Comparison of ENCODE assay signal across 20 mouse cellular contexts in genomic region chr9:99437781-99438565, GRCm38 (mm10). TPM values are rescaled to one million over a fixed set of nuclear protein-coding genes. Genes with fewer than 3 reads are reported as not detected.
DNase-seq lines count a peak whose midpoint lies in the region; ATAC-seq and TF ChIP-seq lines count a peak whose summit lies in the region.
"Had no signal": no experiment of that assay in that cellular context is flagged by ENCODE, and none has a peak within 500 bp of the region (broad histone marks: within the 10 kb centered on the region; RNA-seq: fewer than 3 reads in every experiment).

No protein-coding gene starts in this region.

- H3K4me3 ChIP-seq in gastrocnemius, adult 2 months: peak overlapping the region; percentile 91
- H3K4me3 ChIP-seq in intestine, embryonic 15.5 days (replicated peaks): 0 out of 2 replicates have a peak overlapping the region, but pooled peaks have one; percentile 76
- no peak overlapping the region for H3K4me3 ChIP-seq in intestine, postnatal 0 days (ENCODE audit: low read depth, low read length)
- no peak overlapping the region for H3K4me3 ChIP-seq in neural tube, embryonic 13.5 days

- no peak for DNase-seq in gastrocnemius, adult 2 months
- DNase-seq in gastrocnemius, postnatal 10 days: no peak
- DNase-seq in neural tube, embryonic 10.5 days (ENCODE audit: extremely low spot score, low spot score): no peak
- no peak for DNase-seq in right cerebral cortex, postnatal 14 days
- DNase-seq: adrenal gland, postnatal 36 days; cerebellum, adult 9-11 months; heart, postnatal 36 days; kidney, adult 9 months; kidney, postnatal 36 days; lung, adult 2 months; thymus, postnatal 36 days had no signal

- no peaks in the 10 kb centered on the region for H3K36me3 ChIP-seq in intestine, embryonic 15.5 days
- H3K36me3 ChIP-seq in intestine, postnatal 0 days (ENCODE audit: control insufficient read depth, insufficient read depth): no peaks in the 10 kb centered on the region
- H3K36me3 ChIP-seq in neural tube, embryonic 13.5 days: no peaks in the 10 kb centered on the region
- H3K36me3 ChIP-seq: forebrain, embryonic 12.5 days; neural tube, embryonic 12.5 days had no signal

- no peak for TF ChIP-seq CTCF in gastrocnemius, adult 2 months (IDR thresholded peaks at IDR 0.05)
- no peak for TF ChIP-seq CTCF in intestine, postnatal 0 days (IDR thresholded peaks at IDR 0.05; ENCODE audit: low read depth)

- peak overlapping the region; percentile 98; the same call in 1 of the 2 replicates for H3K27ac ChIP-seq in gastrocnemius, adult 2 months
- no peak overlapping the region for H3K27ac ChIP-seq in intestine, embryonic 15.5 days
- no peak overlapping the region for H3K27ac ChIP-seq in intestine, postnatal 0 days (ENCODE audit: low read depth, low read length)
- no peak overlapping the region for H3K27ac ChIP-seq in neural tube, embryonic 13.5 days (replicated peaks)
- H3K27ac ChIP-seq: forebrain, embryonic 12.5 days; neural tube, embryonic 12.5 days had no signal

- 0 out of 2 replicates have a peak, but pooled peaks cover 4% of the 10 kb centered on the region for H3K27me3 ChIP-seq in intestine, embryonic 15.5 days (replicated peaks)
- H3K27me3 ChIP-seq in intestine, postnatal 0 days (replicated peaks; ENCODE audit: control insufficient read depth, insufficient read depth, low read length): 0 out of 2 replicates have a peak, but pooled peaks cover 3% of the 10 kb centered on the region
- peaks cover 23% of the 10 kb centered on the region for H3K27me3 ChIP-seq in neural tube, embryonic 13.5 days

- H3K4me2 ChIP-seq in intestine, embryonic 15.5 days (replicated peaks): no peak overlapping the region
- H3K4me2 ChIP-seq in intestine, postnatal 0 days (replicated peaks; ENCODE audit: low read depth): no peak overlapping the region
- H3K4me2 ChIP-seq in neural tube, embryonic 13.5 days: peak overlapping the region; percentile 87; the same call in 1 of the 2 replicates

- no peaks in the 10 kb centered on the region for H3K9me3 ChIP-seq in intestine, embryonic 15.5 days
- H3K9me3 ChIP-seq in intestine, postnatal 0 days (ENCODE audit: control insufficient read depth): no peaks in the 10 kb centered on the region
- no peaks in the 10 kb centered on the region for H3K9me3 ChIP-seq in neural tube, embryonic 13.5 days
- H3K9me3 ChIP-seq: forebrain, embryonic 12.5 days; neural tube, embryonic 12.5 days had no signal

- peaks cover 16% of the 10 kb centered on the region for H3K4me1 ChIP-seq in intestine, embryonic 15.5 days (replicated peaks)
- H3K4me1 ChIP-seq in intestine, postnatal 0 days (replicated peaks; ENCODE audit: control insufficient read depth, insufficient read depth, low read length): no peaks in the 10 kb centered on the region
- peaks cover 41% of the 10 kb centered on the region for H3K4me1 ChIP-seq in neural tube, embryonic 13.5 days (replicated peaks)

- intact Hi-C loops in gastrocnemius, adult 2 months (cut with DNase I): loop anchor here (2.0 to 10.0 kb wide), 2 partner anchors 37 to 193 kb away; partner anchors contain the start of gene Cep70

- WGBS in intestine, embryonic 15.5 days: 75% methylated on average over 12 of the region's 12 CpGs
- WGBS in intestine, postnatal 0 days: 68% methylated on average over 12 of the region's 12 CpGs
- WGBS in neural tube, embryonic 13.5 days: 83% methylated on average over 12 of the region's 12 CpGs

- no peak for ATAC-seq in intestine, embryonic 15.5 days
- ATAC-seq in intestine, postnatal 0 days: no peak
- no peak for ATAC-seq in neural tube, embryonic 13.5 days (ENCODE audit: low read depth)
- ATAC-seq: midbrain, embryonic 16.5 days had no signal

- H3K9ac ChIP-seq in intestine, embryonic 15.5 days: no peak overlapping the region
- H3K9ac ChIP-seq in intestine, postnatal 0 days (ENCODE audit: low read depth, low read length): no peak overlapping the region
- no peak overlapping the region for H3K9ac ChIP-seq in neural tube, embryonic 13.5 days

RNA-seq across cellular contexts. Expression of gene Mras, which starts 0.8 kb away (rescaled TPM):
- total RNA-seq in gastrocnemius, adult 2 months (2021): 1 to 10 TPM; 5.0 to 5.7 TPM
- 10 to 100 TPM in 1 of 2 experiments, 1 to 10 TPM in 1; 9.7 to 10.6 TPM for total RNA-seq in gastrocnemius, postnatal 10 days (2021)
- polyA plus RNA-seq in intestine, embryonic 15.5 days (2015; fragmentation: Nextera tagmentation; extraction: Ambion mirVana): 11.0 and 12.5 TPM in 2 replicates
- polyA plus RNA-seq in intestine, postnatal 0 days (2015; fragmentation: Nextera tagmentation; extraction: Ambion mirVana): 7.6 and 9.5 TPM in 2 replicates
- polyA plus RNA-seq in neural tube, embryonic 13.5 days (2015; fragmentation: Nextera tagmentation; extraction: Ambion mirVana): 49.0 and 51.1 TPM in 2 replicates

RNA-seq across cellular contexts. Expression of gene Nme9, which starts 13.3 kb away (rescaled TPM):
- total RNA-seq in gastrocnemius, adult 2 months (2021): not detected
- not detected for total RNA-seq in gastrocnemius, postnatal 10 days (2021)
- 0.25 and 0.33 TPM in 2 replicates for polyA plus RNA-seq in intestine, embryonic 15.5 days (2015; fragmentation: Nextera tagmentation; extraction: Ambion mirVana)
- polyA plus RNA-seq in intestine, postnatal 0 days (2015; fragmentation: Nextera tagmentation; extraction: Ambion mirVana): 0.46 and 0.71 TPM in 2 replicates
- polyA plus RNA-seq in neural tube, embryonic 13.5 days (2015; fragmentation: Nextera tagmentation; extraction: Ambion mirVana): not detected in 2 replicates
- total RNA-seq: adrenal gland, postnatal 36 days; heart, postnatal 36 days; left cerebral cortex, postnatal 14 days; megakaryocyte progenitor cell, adult 5-6 weeks had no signal
- polyA plus RNA-seq: liver, embryonic 11.5 days; neural tube, embryonic 12.5 days had no signal

Comparison
In these comparisons a context has a peak if more than half of its experiments do, and no peak if none do; other contexts are left out.
1. H3K4me3 ChIP-seq: peak in gastrocnemius, adult 2 months (single experiment) and intestine, embryonic 15.5 days (single experiment); none in intestine, postnatal 0 days (single experiment) and neural tube, embryonic 13.5 days (single experiment).